Mouse (Mus musculus) spleen, postnatal 14 days (tissue): Measurements from ENCODE around the gene Scd4.
"Not testable (repeated sequence)": the region's sequence is repeated elsewhere in the genome, so short reads cannot be mapped to it uniquely, and the experiment has no call there.

Source experiments
- DNase-seq, 2 experiments: peaks; one replicate each; pipeline ENCODE4 v3.0.0; 2021 to 2022; ENCODE audit warnings: low spot score in 2 of 2

Gene Scd4

GRCm38 (mm10) chr19:44316752-44317315, 16.1 kb upstream of the Scd4 start:
- DNase-seq = no peak

- DNase-seq = no peak
These were observed 15.5 kb upstream of the Scd4 start for GRCm38 (mm10) chr19:44317391-44317790.

GRCm38 (mm10) chr19:44318545-44318944, 14.3 kb upstream of the Scd4 start:
- DNase-seq = no peak

- DNase-seq = no peak
These were observed 12.6 kb upstream of the Scd4 start for GRCm38 (mm10) chr19:44320316-44320715.

- DNase-seq = no peak
These were observed 11.7 kb upstream of the Scd4 start for GRCm38 (mm10) chr19:44321201-44321600.

GRCm38 (mm10) chr19:44321631-44322030, 11.3 kb upstream of the Scd4 start:
- DNase-seq = no peak

- DNase-seq = no peak
These were observed 3.3 kb upstream of the Scd4 start for GRCm38 (mm10) chr19:44329566-44329965.

- DNase-seq = not testable (repeated sequence)
These were observed 1.8 kb upstream of the Scd4 start for GRCm38 (mm10) chr19:44331128-44331527.

GRCm38 (mm10) chr19:44331911-44332310, 981 bp upstream of the Scd4 start:
- DNase-seq = no peak

- no peak for DNase-seq
These were observed 566 bp upstream of the Scd4 start for GRCm38 (mm10) chr19:44332326-44332725.

GRCm38 (mm10) chr19:44333991-44334390, 1.1 kb downstream of the Scd4 start:
- DNase-seq = no peak

GRCm38 (mm10) chr19:44335876-44336662, 3.2 kb downstream of the Scd4 start:
- no peak for DNase-seq

GRCm38 (mm10) chr19:44349689-44350088, 16.8 kb downstream of the Scd4 start:
- no peak for DNase-seq

GRCm38 (mm10) chr19:44351756-44352155, 18.9 kb downstream of the Scd4 start:
- peak in 1 of 2 experiments; percentile 16 for DNase-seq

GRCm38 (mm10) chr19:44358700-44359099, 25.8 kb downstream of the Scd4 start:
- DNase-seq = no peak

GRCm38 (mm10) chr19:44363529-44363928, 30.6 kb downstream of the Scd4 start:
- peak; percentile 60 to 84 for DNase-seq

GRCm38 (mm10) chr19:44364029-44364428, 31.1 kb downstream of the Scd4 start:
- DNase-seq = no peak

- no peak for DNase-seq
These were observed 32.8 kb downstream of the Scd4 start for GRCm38 (mm10) chr19:44365733-44366132.

GRCm38 (mm10) chr19:44367076-44367475, 34.2 kb downstream of the Scd4 start:
- DNase-seq = not testable (repeated sequence)

- DNase-seq = no peak
These were observed 36.5 kb downstream of the Scd4 start for GRCm38 (mm10) chr19:44369371-44369770.

- DNase-seq = no peak
These were observed 37.3 kb downstream of the Scd4 start for GRCm38 (mm10) chr19:44370231-44370630.

GRCm38 (mm10) chr19:44372969-44373368, 40.1 kb downstream of the Scd4 start:
- peak; percentile 66 to 85 for DNase-seq

- peak in 1 of 2 experiments; percentile 58 for DNase-seq
These were observed 43.6 kb downstream of the Scd4 start for GRCm38 (mm10) chr19:44376511-44376951.
